Mouse (Mus musculus) hindbrain, embryonic 16.5 days (tissue): ENCODE measurements around the gene Kel. TPM values are rescaled to one million over a fixed set of nuclear protein-coding genes. Genes with fewer than 3 reads are reported as not detected.
A peak's percentile ranks its signal among the peaks of the same experiment; 100 is the strongest.

Experiments used
- ATAC-seq: fragments of 200-750 bp; cut with Nextera tagmentation; 2 replicates; pipeline ENCODE4 v1.8.0; 2017; ENCODE audit warnings: moderate TSS enrichment, moderate library complexity
- H3K27ac ChIP-seq: fragments of 300-500 bp; sonication (generic); 2 replicates; pipeline ENCODE4 v1.5.1; 2014; ENCODE audit warnings: low read depth, mild to moderate bottlenecking, control low read depth, low read length, moderate library complexity
- H3K27me3 ChIP-seq: fragments of 300-500 bp; sonication (generic); replicated peaks from 2 replicates; pipeline ENCODE4 v1.6.1; 2014; ENCODE audit warnings: low read length; ENCODE audit not compliant: control insufficient read depth, insufficient read depth
- H3K36me3 ChIP-seq: fragments of 300-500 bp; sonication (generic); 2 replicates; pipeline ENCODE4 v1.6.1; 2014; ENCODE audit warnings: mild to moderate bottlenecking, low read length, moderate library complexity, mixed read lengths; ENCODE audit not compliant: control insufficient read depth, insufficient read depth
- H3K4me1 ChIP-seq: fragments of 300-500 bp; sonication (generic); 2 replicates; pipeline ENCODE4 v1.6.1; 2014; ENCODE audit warnings: low read depth, low read length; ENCODE audit not compliant: control insufficient read depth, insufficient read depth
- H3K4me2 ChIP-seq: fragments of 300-500 bp; sonication (generic); 2 replicates; pipeline ENCODE4 v1.6.1; 2014; ENCODE audit warnings: mild to moderate bottlenecking, low read length, control low read depth, moderate library complexity
- H3K4me3 ChIP-seq: fragments of 300-500 bp; sonication (generic); 2 replicates; pipeline ENCODE4 v1.5.1; 2014; ENCODE audit warnings: mild to moderate bottlenecking, low read length, control low read depth, moderate library complexity
- H3K9ac ChIP-seq: fragments of 300-500 bp; sonication (generic); 2 replicates; pipeline ENCODE4 v1.6.1; 2014; ENCODE audit warnings: low read depth, mild to moderate bottlenecking, control low read depth, low read length, moderate library complexity
- H3K9me3 ChIP-seq: fragments of 300-500 bp; sonication (generic); 2 replicates; pipeline ENCODE4 v1.6.1; 2014; ENCODE audit warnings: mild to moderate bottlenecking, low read length, moderate library complexity; ENCODE audit not compliant: control insufficient read depth
- WGBS: fragments of 180-500 bp; shearing (Covaris S2); extraction: QIAGEN DNeasy Blood & Tissue Kit; methylation state at CpG from one replicate; pipeline ENCODE4 v1.1.7; 2014; 5-methylcytosine and 5-hydroxymethylcytosine counted together
- polyA plus RNA-seq: library from polyadenylated mRNA; unstranded; fragments of >200 nt; fragmentation: Nextera tagmentation; extraction: Ambion mirVana; gene quantifications from 2 replicates; pipeline ENCODE4 v1.2.1, GENCODE M21; 2015

The Kel gene
- polyA plus RNA-seq, 1 experiment from 2014 or later = 0.25 TPM

- no peak for ATAC-seq
- H3K9ac ChIP-seq = no peak overlapping the region
- no peaks in the 10 kb centered on the region for H3K4me1 ChIP-seq
- H3K36me3 ChIP-seq = no peaks in the 10 kb centered on the region
- H3K4me2 ChIP-seq = no peak overlapping the region
- H3K27me3 ChIP-seq = no peaks in the 10 kb centered on the region
- WGBS = 85% methylated on average over 6 of the region's 6 CpGs
- H3K4me3 ChIP-seq = no peak overlapping the region
- no peaks in the 10 kb centered on the region for H3K9me3 ChIP-seq
- H3K27ac ChIP-seq = no peak overlapping the region
These were observed 66.1 kb downstream of the Kel start for GRCm38 (mm10) chr6:41637927-41638506.

- H3K4me2 ChIP-seq = no peak overlapping the region
- no peak overlapping the region for H3K4me3 ChIP-seq
- H3K9me3 ChIP-seq = no peaks in the 10 kb centered on the region
- no peaks in the 10 kb centered on the region for H3K4me1 ChIP-seq
- 10% methylated on average over 1 of the region's 1 CpGs for WGBS
- no peaks in the 10 kb centered on the region for H3K27me3 ChIP-seq
- H3K9ac ChIP-seq = no peak overlapping the region
- no peaks in the 10 kb centered on the region for H3K36me3 ChIP-seq
- peak; percentile 37; the same call in 1 of the 2 replicates for ATAC-seq
- no peak overlapping the region for H3K27ac ChIP-seq
These were observed 66.7 kb downstream of the Kel start for GRCm38 (mm10) chr6:41637393-41637792.

Other genes starting within 250 kb of the Kel start
- gene Prss1, start 245.4 kb downstream of the Kel start, polyA plus RNA-seq = not detected in 2 replicates
- not detected in 2 replicates for gene Prss2, start 182.6 kb downstream of the Kel start, polyA plus RNA-seq
- gene Ephb6, start 98.9 kb downstream of the Kel start, polyA plus RNA-seq = 39.4 and 46.6 TPM in 2 replicates
- 0.61 and 1.2 TPM in 2 replicates for gene Trpv6, start 67.9 kb downstream of the Kel start, polyA plus RNA-seq
- not detected in 2 replicates for gene Trpv5, start 23.6 kb downstream of the Kel start, polyA plus RNA-seq
- gene Llcfc1, start 19.9 kb downstream of the Kel start, polyA plus RNA-seq = not detected in 2 replicates
- gene Olfr459, start 70.8 kb upstream of the Kel start, polyA plus RNA-seq = not detected in 2 replicates
- not detected in 2 replicates for gene Pip, start 143.2 kb upstream of the Kel start, polyA plus RNA-seq
- gene Sval2, start 148.7 kb upstream of the Kel start, polyA plus RNA-seq = not detected in 2 replicates
- not detected in 2 replicates for gene Sval1, start 247.3 kb upstream of the Kel start, polyA plus RNA-seq